Mouse (Mus musculus): Measurements from ENCODE around the gene Obsl1. TPM values are rescaled to one million over a fixed set of nuclear protein-coding genes. Genes with fewer than 3 reads are reported as not detected.
A peak's percentile ranks its signal among the peaks of the same experiment; 100 is the strongest.

Gene Obsl1
- polyA plus RNA-seq, 1 experiment from 2014 or later: 22.6 TPM

DNA sequence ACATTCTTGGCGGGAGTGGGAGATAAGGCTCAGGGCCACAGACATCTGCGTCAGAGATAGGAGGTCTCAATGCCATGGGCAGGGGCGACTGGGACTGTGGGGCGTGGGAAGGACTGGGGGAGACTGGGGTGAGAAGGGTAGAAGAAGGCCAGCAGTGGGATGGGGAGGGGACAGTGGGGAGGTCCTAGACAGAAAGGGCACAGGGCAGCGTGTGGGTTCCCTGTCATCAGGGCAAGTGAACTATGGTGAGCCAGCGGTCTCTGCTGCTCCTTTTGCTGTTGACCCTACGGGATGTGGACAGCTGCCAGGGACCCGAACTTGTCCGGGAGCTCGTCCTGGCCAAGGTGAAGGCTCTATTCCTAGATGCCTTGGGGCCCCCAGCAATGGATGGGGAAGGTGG is 754 bp upstream of the Obsl1 start, which contains the start of gene Inha:
TSS of gene Inha (plus strand) at position 72 of the 400 bp plus-strand sequence.
- Histone ChIP-seq H3K36me3 (replicated peaks; ENCODE audit: control insufficient read depth, insufficient read depth) (no peaks in the 10 kb centered on the region), H3K4me1 (replicated peaks; ENCODE audit: control insufficient read depth, insufficient read depth, low read length) (peaks cover 25% of the 10 kb centered on the region), H3K27me3 (ENCODE audit: control insufficient read depth, insufficient read depth, low read length) (0 out of 2 replicates have a peak, but pooled peaks cover 5% of the 10 kb centered on the region), H3K27ac (peak within 1 kb of the TSS; percentile 95), H3K4me2 (replicated peaks) (peak within 1 kb of the TSS; percentile 91), H3K9me3 (ENCODE audit: control insufficient read depth, low read length) (no peaks in the 10 kb centered on the region), H3K9ac (peak within 1 kb of the TSS; percentile 89), H3K4me3 (replicated peaks; ENCODE audit: low read length) (peak within 1 kb of the TSS; percentile 87)
- ATAC-seq (ENCODE audit: low FRiP score) (no peak), DNase-seq (ENCODE audit: low spot score) (no peak)
- whole genome bisulfite sequencing: 71% methylated on average over 10 of the region's 10 CpGs

DNA sequence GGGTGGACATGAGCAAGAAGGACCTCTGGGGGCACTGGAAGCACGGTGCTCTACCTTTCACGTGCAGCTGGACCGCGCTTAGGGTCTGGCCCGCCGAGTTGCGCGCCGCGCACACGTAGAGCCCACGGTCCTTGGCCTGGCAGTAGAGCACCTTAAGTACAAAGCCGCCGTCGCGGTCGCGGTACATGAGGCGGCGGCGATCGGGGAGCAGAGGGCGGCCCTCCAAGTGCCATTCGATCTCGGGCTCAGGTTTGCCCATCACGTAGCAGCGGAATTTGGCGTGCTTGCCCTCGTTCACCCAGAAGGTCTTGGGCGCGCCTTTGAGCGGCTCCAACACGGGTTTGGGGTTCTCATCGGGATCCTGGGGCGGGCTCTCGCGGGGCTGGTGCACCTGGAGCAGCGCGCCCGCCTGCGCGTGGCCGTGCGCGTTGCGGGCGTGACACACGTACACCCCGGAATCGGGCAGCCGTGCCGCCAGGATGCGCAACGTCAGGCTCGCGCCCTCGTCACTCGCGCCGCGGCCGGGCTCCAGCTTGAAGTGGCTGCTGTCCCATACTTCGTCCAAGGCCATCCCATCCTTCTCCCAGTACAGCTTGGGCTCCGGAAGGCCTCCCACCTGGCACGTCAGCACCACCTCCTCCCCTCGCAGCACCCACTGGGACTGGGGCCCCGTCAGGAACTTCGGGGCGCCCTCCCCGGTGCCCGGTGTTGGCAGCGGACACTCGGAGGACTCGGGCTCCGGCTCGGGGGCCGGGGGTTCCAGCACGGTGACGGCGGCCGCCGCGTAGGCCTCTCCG is 895 bp downstream of the Obsl1 start:
- Histone ChIP-seq H3K4me1 (replicated peaks; ENCODE audit: control insufficient read depth, insufficient read depth, low read length) (peaks cover 25% of the 10 kb centered on the region), H3K4me3 (replicated peaks; ENCODE audit: low read length) (peak overlapping the region; percentile 87), H3K9me3 (ENCODE audit: control insufficient read depth, low read length) (no peaks in the 10 kb centered on the region), H3K27ac (peak overlapping the region; percentile 95), H3K9ac (peak overlapping the region; percentile 89), H3K36me3 (replicated peaks; ENCODE audit: control insufficient read depth, insufficient read depth) (peaks cover 16% of the 10 kb centered on the region; the same call in 1 of the 2 replicates), H3K4me2 (replicated peaks) (peak overlapping the region; percentile 91), H3K27me3 (ENCODE audit: control insufficient read depth, insufficient read depth, low read length) (0 out of 2 replicates have a peak, but pooled peaks cover 5% of the 10 kb centered on the region)
- ATAC-seq (ENCODE audit: low FRiP score) (peak; percentile 74), DNase-seq (ENCODE audit: low spot score) (peak; percentile 79)
- under 1% methylated on average over 78 of the region's 84 CpGs for WGBS

DNA sequence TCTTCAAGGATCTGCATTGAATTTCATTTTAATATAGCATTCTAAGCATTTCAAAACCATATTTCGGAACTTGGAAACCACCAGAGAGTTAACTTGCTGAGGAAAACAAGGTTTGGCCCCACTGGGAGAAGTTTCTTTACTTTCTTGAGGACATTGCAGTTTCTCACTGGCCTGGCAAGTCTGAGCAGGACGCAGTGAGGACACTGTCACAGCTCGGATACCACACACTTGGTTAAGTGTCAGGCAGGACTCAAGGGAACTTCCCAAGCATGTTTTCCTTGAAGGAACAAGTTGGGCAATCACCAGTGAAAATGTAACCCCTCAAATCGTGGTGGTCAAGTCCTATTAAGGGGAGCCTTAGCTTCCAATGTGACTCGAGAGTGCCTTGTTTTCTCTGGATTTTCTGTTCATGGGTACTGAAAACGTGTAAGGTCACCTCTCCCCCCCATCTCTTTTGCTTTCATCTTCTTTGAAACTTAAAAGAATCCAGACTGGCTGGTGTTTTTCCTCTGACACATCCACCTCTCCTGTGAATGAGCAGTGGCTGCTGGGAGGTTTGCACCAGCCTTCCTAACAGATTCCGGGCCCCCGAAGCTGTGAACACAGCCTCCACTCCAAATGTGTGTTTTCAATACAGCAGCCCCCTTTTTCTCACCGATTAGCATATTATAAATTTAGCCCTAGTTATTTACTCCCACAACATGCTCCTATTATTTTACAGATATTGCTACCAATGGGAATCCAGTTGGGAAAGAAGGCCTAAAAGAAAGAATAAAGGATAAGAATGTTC is 1.8 kb downstream of the Obsl1 start:
- Histone ChIP-seq H3K4me1 (replicated peaks; ENCODE audit: control insufficient read depth, insufficient read depth, low read length) (peaks cover 25% of the 10 kb centered on the region), H3K4me3 (replicated peaks; ENCODE audit: low read length) (peak overlapping the region; percentile 87), H3K4me2 (replicated peaks) (peak overlapping the region; percentile 91), H3K27me3 (ENCODE audit: control insufficient read depth, insufficient read depth, low read length) (0 out of 2 replicates have a peak, but pooled peaks cover 5% of the 10 kb centered on the region), H3K36me3 (replicated peaks; ENCODE audit: control insufficient read depth, insufficient read depth) (peaks cover 23% of the 10 kb centered on the region; the same call in 1 of the 2 replicates), H3K9ac (peak overlapping the region; percentile 89), H3K27ac (peak overlapping the region; percentile 95), H3K9me3 (ENCODE audit: control insufficient read depth, low read length) (no peaks in the 10 kb centered on the region)
- DNase-seq (ENCODE audit: low spot score) (no peak), ATAC-seq (ENCODE audit: low FRiP score) (no peak)
- 69% methylated on average over 9 of the region's 9 CpGs for WGBS

DNA sequence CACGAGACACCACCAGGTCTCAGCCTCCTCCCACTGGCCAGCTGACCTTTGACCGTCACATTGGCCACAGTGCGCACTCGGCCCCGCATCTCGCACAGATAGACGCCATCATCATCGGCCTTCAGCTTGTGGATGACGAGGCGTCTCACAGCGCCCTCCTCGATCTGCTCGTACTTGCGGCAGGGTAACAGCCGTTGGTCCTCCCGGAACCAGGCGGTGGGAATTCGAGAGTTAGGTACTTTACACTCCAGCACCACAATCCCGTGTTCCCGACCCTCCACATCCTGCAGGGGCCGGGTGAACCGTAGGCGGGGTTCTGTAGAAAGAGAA is 2.6 kb downstream of the Obsl1 start:
- Histone ChIP-seq H3K9ac (no peak overlapping the region), H3K36me3 (replicated peaks; ENCODE audit: control insufficient read depth, insufficient read depth) (peaks cover 32% of the 10 kb centered on the region), H3K9me3 (ENCODE audit: control insufficient read depth, low read length) (no peaks in the 10 kb centered on the region), H3K4me3 (replicated peaks; ENCODE audit: low read length) (no peak overlapping the region), H3K4me2 (replicated peaks) (0 out of 2 replicates have a peak overlapping the region, but pooled peaks have one; percentile 3), H3K27me3 (ENCODE audit: control insufficient read depth, insufficient read depth, low read length) (0 out of 2 replicates have a peak, but pooled peaks cover 5% of the 10 kb centered on the region), H3K4me1 (replicated peaks; ENCODE audit: control insufficient read depth, insufficient read depth, low read length) (peaks cover 25% of the 10 kb centered on the region), H3K27ac (no peak overlapping the region)
- DNase-seq (ENCODE audit: low spot score): no peak
- no peak for ATAC-seq (ENCODE audit: low FRiP score)
- 72% methylated on average over 23 of the region's 23 CpGs for WGBS

DNA sequence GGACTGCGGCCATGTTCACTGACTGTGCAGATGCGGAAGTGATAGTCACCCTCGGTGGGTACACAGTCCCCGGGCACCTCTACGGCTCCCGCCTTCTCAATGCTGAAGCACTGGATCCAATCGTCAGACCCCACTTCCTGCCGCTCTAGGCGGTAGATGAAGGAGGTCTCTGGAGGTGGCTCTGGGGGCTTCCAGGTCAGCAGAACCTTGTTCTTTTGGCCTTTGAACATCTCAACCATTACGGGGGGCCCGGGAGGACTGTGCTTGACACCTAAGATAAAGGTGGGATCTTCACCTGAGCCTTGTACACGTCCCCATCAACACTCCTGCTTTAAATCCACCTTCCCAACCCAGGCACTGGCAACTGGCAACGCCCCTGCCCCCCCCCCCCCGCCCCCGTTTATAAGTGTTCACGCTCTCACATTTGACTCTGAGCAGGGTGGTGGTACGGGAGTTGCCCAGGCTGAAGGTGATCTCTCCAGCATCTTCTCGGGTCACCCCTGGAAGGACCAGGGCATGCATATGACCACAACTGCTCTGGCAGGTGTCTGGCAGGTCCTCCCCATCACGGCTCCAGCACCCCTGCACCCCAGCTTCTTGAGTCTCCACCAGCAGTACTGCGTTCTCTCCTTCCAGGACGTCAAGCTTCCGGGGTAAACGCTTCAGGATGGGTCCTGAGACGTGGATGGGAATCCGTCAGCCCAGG is 3.2 kb downstream of the Obsl1 start:
- Histone ChIP-seq H3K4me2 (replicated peaks) (0 out of 2 replicates have a peak overlapping the region, but pooled peaks have one; percentile 3), H3K27me3 (ENCODE audit: control insufficient read depth, insufficient read depth, low read length) (0 out of 2 replicates have a peak, but pooled peaks cover 5% of the 10 kb centered on the region), H3K4me3 (replicated peaks; ENCODE audit: low read length) (no peak overlapping the region), H3K9ac (no peak overlapping the region), H3K27ac (no peak overlapping the region), H3K4me1 (replicated peaks; ENCODE audit: control insufficient read depth, insufficient read depth, low read length) (peaks cover 25% of the 10 kb centered on the region), H3K9me3 (ENCODE audit: control insufficient read depth, low read length) (no peaks in the 10 kb centered on the region), H3K36me3 (replicated peaks; ENCODE audit: control insufficient read depth, insufficient read depth) (peaks cover 37% of the 10 kb centered on the region)
- no peak for ATAC-seq (ENCODE audit: low FRiP score)
- no peak for DNase-seq (ENCODE audit: low spot score)
- WGBS: 88% methylated on average over 25 of the region's 25 CpGs

DNA sequence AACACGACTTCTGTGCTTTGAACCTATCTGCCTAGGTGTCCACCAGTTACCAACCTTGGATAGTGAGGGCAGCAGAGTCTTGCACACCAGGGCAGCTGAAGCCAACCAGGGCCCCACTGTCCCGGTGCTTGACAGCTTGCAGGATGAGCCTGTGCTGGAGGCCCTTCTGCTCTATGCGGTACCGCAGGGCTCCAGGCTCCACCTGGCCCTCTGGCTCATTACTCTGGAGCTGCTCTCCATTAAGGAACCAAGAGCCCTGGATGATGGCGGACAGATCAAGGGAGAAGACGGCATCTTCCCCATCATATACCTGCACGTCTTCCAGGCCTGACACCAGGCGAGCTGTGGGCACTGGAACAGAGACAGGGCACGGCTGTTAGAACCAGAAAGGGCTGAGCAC is 4.3 kb downstream of the Obsl1 start:
- peaks cover 41% of the 10 kb centered on the region for H3K36me3 ChIP-seq (replicated peaks; ENCODE audit: control insufficient read depth, insufficient read depth)
- H3K4me1 ChIP-seq (replicated peaks; ENCODE audit: control insufficient read depth, insufficient read depth, low read length): peaks cover 19% of the 10 kb centered on the region
- 97% methylated on average over 9 of the region's 9 CpGs for WGBS
- ATAC-seq (ENCODE audit: low FRiP score) (no peak), DNase-seq (ENCODE audit: low spot score) (no peak)
- H3K27ac ChIP-seq: no peak overlapping the region
- 0 out of 2 replicates have a peak, but pooled peaks cover 5% of the 10 kb centered on the region for H3K27me3 ChIP-seq (ENCODE audit: control insufficient read depth, insufficient read depth, low read length)
- no peaks in the 10 kb centered on the region for H3K9me3 ChIP-seq (ENCODE audit: control insufficient read depth, low read length)
- no peak overlapping the region for H3K4me3 ChIP-seq (replicated peaks; ENCODE audit: low read length)
- no peak overlapping the region for H3K9ac ChIP-seq
- H3K4me2 ChIP-seq (replicated peaks): no peak overlapping the region

DNA sequence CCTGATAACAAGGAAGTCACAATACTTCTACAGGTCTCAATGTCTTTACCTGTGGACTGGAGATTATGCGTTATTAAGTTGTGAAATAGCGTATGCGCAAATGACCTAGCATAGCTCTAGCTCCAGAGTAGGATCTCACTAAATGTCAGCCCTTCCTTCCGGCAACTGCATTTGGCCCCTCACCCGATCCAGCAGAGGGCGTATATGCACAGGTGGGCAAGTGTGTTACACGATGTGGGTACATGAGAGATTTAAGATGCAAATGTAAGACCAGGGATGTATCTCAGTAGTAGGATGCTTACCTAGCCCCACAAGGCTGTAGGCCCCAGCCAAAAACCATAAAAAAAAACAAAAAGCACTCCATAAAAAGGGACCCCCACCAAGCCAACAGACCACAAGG is 6.8 kb downstream of the Obsl1 start:
- no peak for ATAC-seq (ENCODE audit: low FRiP score)
- H3K27ac ChIP-seq: no peak overlapping the region
- 0 out of 2 replicates have a peak, but pooled peaks cover 5% of the 10 kb centered on the region for H3K27me3 ChIP-seq (ENCODE audit: control insufficient read depth, insufficient read depth, low read length)
- peaks cover 47% of the 10 kb centered on the region for H3K36me3 ChIP-seq (replicated peaks; ENCODE audit: control insufficient read depth, insufficient read depth)
- H3K4me3 ChIP-seq (replicated peaks; ENCODE audit: low read length): no peak overlapping the region
- H3K9ac ChIP-seq: no peak overlapping the region
- H3K4me1 ChIP-seq (replicated peaks; ENCODE audit: control insufficient read depth, insufficient read depth, low read length): peaks cover 6% of the 10 kb centered on the region
- H3K4me2 ChIP-seq (replicated peaks): no peak overlapping the region
- H3K9me3 ChIP-seq (ENCODE audit: control insufficient read depth, low read length): no peaks in the 10 kb centered on the region
- DNase-seq (ENCODE audit: low spot score): no peak
- 85% methylated on average over 7 of the region's 7 CpGs for WGBS

DNA sequence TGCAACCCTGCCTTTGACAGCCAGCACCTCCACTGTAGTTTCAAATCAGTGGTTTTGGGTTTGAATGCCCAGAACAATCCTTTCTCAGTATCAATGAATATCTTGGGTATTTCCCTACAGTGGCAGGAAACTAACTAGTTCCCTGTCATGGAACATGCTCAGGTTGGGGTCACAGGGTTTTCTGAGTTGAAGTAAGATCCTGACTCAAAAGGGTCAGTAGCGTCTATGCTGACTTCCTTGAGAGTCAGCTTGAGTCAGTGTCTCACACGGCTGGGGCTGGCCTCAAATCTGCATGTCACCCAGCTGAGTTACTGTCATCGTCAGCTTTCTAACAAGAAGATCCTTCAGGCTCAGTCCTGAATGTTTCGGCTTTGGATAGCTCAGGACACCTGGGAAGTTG is 7.4 kb downstream of the Obsl1 start:
- Histone ChIP-seq H3K27me3 (ENCODE audit: control insufficient read depth, insufficient read depth, low read length) (0 out of 2 replicates have a peak, but pooled peaks cover 5% of the 10 kb centered on the region), H3K27ac (no peak overlapping the region), H3K9me3 (ENCODE audit: control insufficient read depth, low read length) (no peaks in the 10 kb centered on the region), H3K4me3 (replicated peaks; ENCODE audit: low read length) (no peak overlapping the region), H3K4me1 (replicated peaks; ENCODE audit: control insufficient read depth, insufficient read depth, low read length) (0 out of 2 replicates have a peak, but pooled peaks cover under 1% of the 10 kb centered on the region), H3K36me3 (replicated peaks; ENCODE audit: control insufficient read depth, insufficient read depth) (peaks cover 47% of the 10 kb centered on the region), H3K4me2 (replicated peaks) (no peak overlapping the region), H3K9ac (no peak overlapping the region)
- no peak for ATAC-seq (ENCODE audit: low FRiP score)
- WGBS: 93% methylated on average over 4 of the region's 4 CpGs
- DNase-seq (ENCODE audit: low spot score): no peak
